Mouse (Mus musculus) hindbrain, postnatal 0 days (tissue): ENCODE results near the gene Gm21972. TPM values are rescaled to one million over a fixed set of nuclear protein-coding genes. Genes with fewer than 3 reads are reported as not detected.

ENCODE experiments used
- ATAC-seq: fragments of 200-750 bp; cut with Nextera tagmentation; 2 replicates; pipeline ENCODE4 v1.8.0; 2017; ENCODE audit warnings: mild to moderate bottlenecking, moderate TSS enrichment, moderate library complexity
- DNase-seq: peaks from one replicate; pipeline ENCODE4 v3.0.0-alpha.2; 2015; ENCODE audit warnings: low spot score
- H3K27ac ChIP-seq: fragments of 300-500 bp; sonication (generic); 2 replicates; pipeline ENCODE4 v1.5.1; 2014; ENCODE audit warnings: mild to moderate bottlenecking
- H3K27me3 ChIP-seq: fragments of 300-500 bp; sonication (generic); 2 replicates; pipeline ENCODE4 v1.6.1; 2014; ENCODE audit warnings: low read length, mixed read lengths; ENCODE audit not compliant: insufficient read depth
- H3K36me3 ChIP-seq: fragments of 300-500 bp; sonication (generic); 2 replicates; pipeline ENCODE4 v1.6.1; 2014; ENCODE audit warnings: low read length, mixed read lengths; ENCODE audit not compliant: insufficient read depth
- H3K4me1 ChIP-seq: fragments of 300-500 bp; sonication (generic); 2 replicates; pipeline ENCODE4 v1.6.1; 2014; ENCODE audit warnings: antibody characterized with exemption, low read length, mixed read lengths; ENCODE audit not compliant: insufficient read depth
- H3K4me2 ChIP-seq: fragments of 300-500 bp; sonication (generic); 2 replicates; pipeline ENCODE4 v1.6.1; 2014; ENCODE audit warnings: low read depth, mild to moderate bottlenecking, low read length, moderate library complexity, mixed read lengths
- H3K4me3 ChIP-seq: fragments of 300-500 bp; sonication (generic); 2 replicates; pipeline ENCODE4 v1.5.1; 2014; ENCODE audit warnings: low read length
- H3K9ac ChIP-seq: fragments of 300-500 bp; sonication (generic); replicated peaks from 2 replicates; pipeline ENCODE4 v1.6.1; 2014; ENCODE audit warnings: mild to moderate bottlenecking, low read length, moderate library complexity, mixed read lengths
- H3K9me3 ChIP-seq: fragments of 300-500 bp; sonication (generic); 2 replicates; pipeline ENCODE4 v1.6.1; 2016; ENCODE audit warnings: low read length, mixed read lengths
- CTCF ChIP-seq: IDR thresholded peaks from 2 replicates; pipeline ENCODE4 v1.5.1; 2016; ENCODE audit warnings: antibody characterized with exemption, control low read depth, low read depth
- WGBS: fragments of 180-500 bp; shearing (Covaris S2); extraction: QIAGEN DNeasy Blood & Tissue Kit; methylation state at CpG from one replicate; pipeline ENCODE4 v1.1.7; 2014; 5-methylcytosine and 5-hydroxymethylcytosine counted together
- polyA plus RNA-seq: library from polyadenylated mRNA; unstranded; fragments of >200 nt; fragmentation: Nextera tagmentation; extraction: Ambion mirVana; gene quantifications from 2 replicates; pipeline ENCODE4 v1.2.1, GENCODE M21; 2015
- total RNA-seq: library from RNA; depleted of rRNA; stranded (reverse); fragments of >200 nt; gene quantifications from 2 replicates; pipeline ENCODE4 v1.2.3, GENCODE M21; 2014

Gene Gm21972
- total and polyA plus RNA-seq, 2 experiments from 2014 or later: 0.29 to 5.2 TPM

GRCm38 (mm10) chr1:86135315-86135714 lies 1.9 kb downstream of the Gm21972 start:
- no peak for TF ChIP-seq CTCF
- no peaks in the 10 kb centered on the region for H3K9me3 ChIP-seq

GRCm38 (mm10) chr1:86141081-86141480 lies 7.6 kb downstream of the Gm21972 start:
- no peak for ATAC-seq

More at GRCm38 (mm10) chr1:86135315-86135714, 1.9 kb downstream of the Gm21972 start:
- peaks cover 54% of the 10 kb centered on the region for H3K36me3 ChIP-seq
- ATAC-seq (no peak), DNase-seq (no peak)
- no peak overlapping the region for H3K4me3 ChIP-seq
- H3K9ac ChIP-seq: no peak overlapping the region
- H3K4me2 ChIP-seq: no peak overlapping the region
- no peak overlapping the region for H3K27ac ChIP-seq
- WGBS: 79% methylated on average over 6 of the region's 6 CpGs
- H3K4me1 ChIP-seq: no peaks in the 10 kb centered on the region
- no peaks in the 10 kb centered on the region for H3K27me3 ChIP-seq

GRCm38 (mm10) chr1:86143165-86143564 lies 9.7 kb downstream of the Gm21972 start:
- H3K27me3 ChIP-seq: no peaks in the 10 kb centered on the region
- ATAC-seq: no peak
- no peaks in the 10 kb centered on the region for H3K4me1 ChIP-seq
- H3K4me3 ChIP-seq: no peak overlapping the region
- no peak overlapping the region for H3K9ac ChIP-seq
- no peak overlapping the region for H3K27ac ChIP-seq
- WGBS: 85% methylated on average over 4 of the region's 4 CpGs
- no peaks in the 10 kb centered on the region for H3K9me3 ChIP-seq
- DNase-seq: no peak
- H3K4me2 ChIP-seq: no peak overlapping the region
- no peak for TF ChIP-seq CTCF
- H3K36me3 ChIP-seq: peaks cover 10% of the 10 kb centered on the region

More at GRCm38 (mm10) chr1:86141081-86141480, 7.6 kb downstream of the Gm21972 start:
- Histone ChIP-seq H3K36me3 (peaks cover 24% of the 10 kb centered on the region), H3K27ac (no peak overlapping the region), H3K27me3 (no peaks in the 10 kb centered on the region), H3K9ac (no peak overlapping the region), H3K4me1 (no peaks in the 10 kb centered on the region), H3K4me3 (no peak overlapping the region), H3K4me2 (no peak overlapping the region), H3K9me3 (no peaks in the 10 kb centered on the region)
- DNase-seq: no peak
- WGBS: 86% methylated on average over 3 of the region's 3 CpGs
- TF ChIP-seq CTCF: no peak

GRCm38 (mm10) chr1:86144001-86144944 lies 10.8 kb downstream of the Gm21972 start:
- no peak overlapping the region for H3K27ac ChIP-seq
- no peak overlapping the region for H3K9ac ChIP-seq
- TF ChIP-seq CTCF: peak; percentile 34; the same call in 1 of the 2 replicates
- WGBS: 79% methylated on average over 21 of the region's 21 CpGs
- DNase-seq: no peak
- ATAC-seq: no peak
- no peaks in the 10 kb centered on the region for H3K9me3 ChIP-seq
- no peak overlapping the region for H3K4me2 ChIP-seq
- no peaks in the 10 kb centered on the region for H3K4me1 ChIP-seq
- peaks cover 2% of the 10 kb centered on the region; the same call in 1 of the 2 replicates for H3K36me3 ChIP-seq
- H3K4me3 ChIP-seq: no peak overlapping the region
- H3K27me3 ChIP-seq: no peaks in the 10 kb centered on the region

GRCm38 (mm10) chr1:86146293-86146692 lies 12.9 kb downstream of the Gm21972 start:
- Histone ChIP-seq H3K36me3 (no peaks in the 10 kb centered on the region; the same call in 1 of the 2 replicates), H3K9ac (no peak overlapping the region), H3K27me3 (no peaks in the 10 kb centered on the region), H3K4me2 (no peak overlapping the region), H3K4me1 (no peaks in the 10 kb centered on the region), H3K27ac (no peak overlapping the region), H3K9me3 (no peaks in the 10 kb centered on the region), H3K4me3 (no peak overlapping the region)
- no peak for DNase-seq
- 85% methylated on average over 5 of the region's 5 CpGs for WGBS
- ATAC-seq: no peak
- no peak for TF ChIP-seq CTCF

- WGBS: 78% methylated on average over 5 of the region's 5 CpGs
Observed at GRCm38 (mm10) chr1:86147557-86147956, 14.1 kb downstream of the Gm21972 start.

More at GRCm38 (mm10) chr1:86147557-86147956, 14.1 kb downstream of the Gm21972 start:
- TF ChIP-seq CTCF: no peak
- H3K36me3 ChIP-seq: no peaks in the 10 kb centered on the region; the same call in 1 of the 2 replicates
- H3K4me3 ChIP-seq: no peak overlapping the region
- H3K4me1 ChIP-seq: no peaks in the 10 kb centered on the region
- no peak overlapping the region for H3K4me2 ChIP-seq
- no peak for ATAC-seq
- no peak for DNase-seq
- no peak overlapping the region for H3K27ac ChIP-seq
- no peaks in the 10 kb centered on the region for H3K27me3 ChIP-seq
- no peaks in the 10 kb centered on the region for H3K9me3 ChIP-seq
- H3K9ac ChIP-seq: no peak overlapping the region
